Mouse (Mus musculus): ENCODE data around the gene 6430550D23Rik.

6430550D23Rik gene

GRCm38 (mm10) chr2:156007888-156008532, at the start of gene 6430550D23Rik, which contains the start of gene Ergic3:
Gene 6430550D23Rik (minus strand): TSS chr2:156007977.
Gene Ergic3 (plus strand): TSS chr2:156008045.
- DNase-seq: peak; percentile 99

DNA sequence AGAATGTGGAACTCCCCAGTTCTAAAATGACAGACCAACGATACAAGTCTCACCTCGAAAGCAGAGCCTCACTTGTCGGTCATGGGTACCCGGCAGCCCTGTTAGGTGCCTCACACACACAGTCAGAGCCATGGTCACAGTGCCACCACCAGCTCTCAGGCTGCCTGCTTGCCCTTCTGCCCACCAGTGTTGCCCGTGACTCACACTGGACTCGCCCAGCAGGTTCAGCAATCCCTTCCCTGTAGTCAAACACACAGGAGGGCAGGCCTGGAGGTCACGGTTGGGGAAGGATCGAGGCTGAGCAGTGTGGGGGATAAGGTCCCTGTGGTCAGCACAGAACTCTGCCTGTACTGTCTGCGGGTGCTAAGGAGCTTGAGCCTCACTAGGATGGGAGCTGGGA, 45.0 kb upstream of the 6430550D23Rik start, which contains the start of gene Fer1l4:
Fer1l4 (minus strand) TSS at position 132 of the 400 bp plus-strand sequence.
- DNase-seq: no peak

GRCm38 (mm10) chr2:156047929-156048328, 40.2 kb upstream of the 6430550D23Rik start:
- DNase-seq: no peak

- no peak for DNase-seq
Observed at GRCm38 (mm10) chr2:156042903-156043302, 35.1 kb upstream of the 6430550D23Rik start.

DNA sequence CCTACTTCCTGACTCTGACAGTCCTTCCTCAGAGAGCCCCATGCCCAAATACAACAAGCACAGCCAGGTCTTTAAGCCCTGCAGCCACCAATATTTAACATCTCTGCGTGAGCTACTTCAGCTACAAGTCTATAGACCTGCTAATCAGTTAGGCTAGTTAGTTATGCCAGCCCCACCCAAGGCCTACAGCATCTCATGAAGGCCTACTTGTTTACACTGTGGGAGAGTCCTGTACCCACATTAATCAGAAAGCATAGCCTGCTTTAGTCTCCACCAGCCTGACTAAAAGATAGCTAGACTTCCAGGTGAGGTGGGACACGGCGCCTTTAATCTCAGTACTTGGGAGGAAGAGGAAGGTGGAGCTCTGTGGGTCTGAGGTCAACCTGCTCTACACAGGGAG, 31.6 kb upstream of the 6430550D23Rik start:
- DNase-seq: no peak

- no peak for DNase-seq
Observed at GRCm38 (mm10) chr2:156025482-156025881, 17.7 kb upstream of the 6430550D23Rik start.

DNA sequence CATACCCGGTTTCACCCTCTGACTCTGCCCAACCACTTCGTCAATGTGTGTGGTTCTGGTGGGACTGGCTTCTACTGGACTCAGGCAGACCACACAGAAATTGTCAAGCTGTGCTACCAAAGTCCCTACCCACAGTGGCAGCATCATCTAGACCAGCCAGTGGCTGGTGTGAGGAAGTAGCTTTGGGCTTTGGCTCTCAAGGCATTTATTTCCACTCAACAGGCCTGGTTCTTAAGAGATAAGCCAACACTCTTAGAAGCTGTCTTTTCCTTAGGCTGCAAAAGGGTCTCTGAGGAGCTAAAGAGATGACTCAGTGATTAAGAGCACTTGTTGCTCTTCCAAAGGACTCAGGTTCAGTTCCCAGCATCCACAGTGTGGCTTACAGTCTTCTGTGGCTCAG, 14.0 kb upstream of the 6430550D23Rik start:
- DNase-seq: no peak

GRCm38 (mm10) chr2:156021219-156021618, 13.4 kb upstream of the 6430550D23Rik start:
- no peak for DNase-seq

DNA sequence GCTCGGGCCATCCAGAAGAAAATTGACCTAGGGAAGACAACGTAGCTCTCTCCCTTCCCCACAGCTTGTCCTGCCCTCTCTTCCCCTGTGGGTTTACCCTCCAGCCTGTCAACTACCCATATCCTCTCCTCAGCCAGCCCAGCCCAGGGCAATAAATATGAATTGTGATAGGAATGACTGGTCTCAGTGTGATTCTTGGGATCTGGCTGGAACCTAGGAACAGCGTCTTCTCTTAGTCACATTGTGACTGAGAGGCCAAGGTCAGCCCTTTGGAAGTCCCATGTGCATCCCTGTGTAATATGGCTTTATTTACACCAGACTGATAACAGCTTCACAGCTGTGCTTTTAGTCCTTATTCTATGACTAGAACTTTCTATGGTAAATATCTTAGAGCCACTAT, 10.3 kb upstream of the 6430550D23Rik start:
- DNase-seq: no peak

- DNase-seq: no peak
Observed at GRCm38 (mm10) chr2:156005393-156005792, 2.4 kb downstream of the 6430550D23Rik start.

DNA sequence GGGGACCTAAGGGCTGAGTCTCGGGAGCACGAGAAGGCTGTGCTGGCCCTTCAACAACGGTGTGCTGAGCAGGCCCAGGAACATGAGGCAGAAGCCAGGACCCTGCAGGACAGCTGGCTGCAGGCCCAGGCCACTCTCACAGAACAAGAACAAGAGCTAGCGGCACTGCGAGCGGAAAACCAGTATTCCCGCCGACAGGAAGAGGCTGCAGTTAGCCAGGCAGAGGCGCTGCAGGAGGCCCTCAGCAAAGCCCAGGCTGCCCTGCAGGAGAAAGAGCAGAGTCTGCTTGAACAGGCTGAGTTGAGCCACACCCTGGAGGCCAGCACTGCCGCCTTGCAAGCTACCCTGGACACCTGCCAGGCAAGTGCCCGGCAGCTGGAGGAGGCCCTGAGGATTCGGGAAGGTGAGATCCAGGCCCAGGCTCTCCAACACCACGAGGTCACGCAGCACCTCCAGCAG, 15.9 kb downstream of the 6430550D23Rik start:
- DNase-seq: peak; percentile 98

DNA sequence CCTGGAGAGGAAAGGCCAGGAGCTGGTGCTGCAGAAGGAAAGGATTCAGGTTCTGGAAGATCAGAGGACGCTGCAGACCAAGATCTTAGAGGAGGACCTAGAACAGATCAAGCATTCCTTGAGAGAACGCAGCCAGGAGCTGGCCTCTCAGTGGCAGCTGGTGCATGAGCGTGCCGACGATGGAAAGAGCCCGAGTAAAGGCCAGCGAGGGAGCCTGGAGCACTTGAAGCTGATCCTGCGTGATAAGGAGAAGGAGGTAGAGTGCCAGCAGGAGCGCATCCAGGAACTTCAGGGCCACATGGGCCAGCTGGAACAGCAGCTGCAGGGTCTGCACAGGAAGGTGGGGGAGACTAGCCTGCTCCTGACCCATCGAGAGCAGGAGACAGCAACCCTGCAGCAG, 16.6 kb downstream of the 6430550D23Rik start:
- DNase-seq: peak; percentile 56

GRCm38 (mm10) chr2:155989085-155989484, 18.7 kb downstream of the 6430550D23Rik start:
- DNase-seq: peak; percentile 79

DNA sequence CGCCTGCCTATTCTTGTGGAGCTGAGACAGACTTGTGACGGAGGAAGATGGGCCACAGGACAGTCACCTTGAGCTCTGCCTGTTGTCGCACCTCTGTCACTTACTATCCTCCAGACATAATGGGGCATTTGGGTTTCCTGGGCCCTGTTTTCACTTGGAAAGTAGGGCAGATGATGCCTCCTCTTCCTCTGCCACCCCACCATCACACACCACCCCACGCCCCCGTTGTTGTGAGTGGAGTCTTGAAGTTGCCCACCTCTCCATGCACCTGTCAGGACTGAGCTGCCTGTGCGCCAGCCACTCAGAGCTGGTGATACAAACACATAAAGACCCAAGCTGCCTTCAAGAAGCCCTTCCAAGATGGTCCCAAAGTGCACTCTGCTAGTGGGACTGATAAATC, 20.6 kb downstream of the 6430550D23Rik start:
- no peak for DNase-seq

GRCm38 (mm10) chr2:155985776-155986175, 22.0 kb downstream of the 6430550D23Rik start:
- no peak for DNase-seq

DNA sequence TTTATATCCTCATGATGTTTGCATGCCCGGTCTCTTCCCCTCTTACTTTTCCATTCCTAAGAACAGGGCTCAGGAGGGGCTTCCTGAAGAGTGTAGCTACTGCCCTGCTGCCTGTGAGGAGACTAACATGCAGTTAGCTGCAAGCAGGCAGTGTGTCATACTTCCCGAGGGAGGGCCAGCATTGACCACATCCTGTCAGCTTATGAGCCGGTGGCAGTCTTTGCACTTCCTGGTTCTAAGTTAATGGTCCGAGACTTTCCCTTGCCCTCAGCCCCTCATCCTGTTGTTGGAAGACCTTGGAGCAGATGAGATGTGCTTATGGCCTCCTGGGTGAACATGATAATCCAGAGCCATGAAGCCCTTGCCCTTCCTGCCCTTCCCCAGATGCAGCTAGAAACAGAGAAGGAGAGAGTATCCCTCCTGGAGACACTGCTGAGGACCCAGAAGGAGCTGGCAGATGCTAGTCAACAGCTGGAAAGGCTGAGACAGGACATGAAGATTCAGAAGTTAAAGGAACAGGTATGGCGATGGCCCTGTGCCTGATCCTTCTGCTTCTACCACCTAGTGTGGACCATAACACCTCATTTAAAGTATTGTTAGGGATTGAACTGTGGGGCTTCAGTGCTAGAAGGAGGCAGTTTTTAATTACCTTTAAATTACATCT, 28.3 kb downstream of the 6430550D23Rik start:
- DNase-seq: no peak

GRCm38 (mm10) chr2:155974087-155974731, 33.6 kb downstream of the 6430550D23Rik start:
- DNase-seq: no peak

DNA sequence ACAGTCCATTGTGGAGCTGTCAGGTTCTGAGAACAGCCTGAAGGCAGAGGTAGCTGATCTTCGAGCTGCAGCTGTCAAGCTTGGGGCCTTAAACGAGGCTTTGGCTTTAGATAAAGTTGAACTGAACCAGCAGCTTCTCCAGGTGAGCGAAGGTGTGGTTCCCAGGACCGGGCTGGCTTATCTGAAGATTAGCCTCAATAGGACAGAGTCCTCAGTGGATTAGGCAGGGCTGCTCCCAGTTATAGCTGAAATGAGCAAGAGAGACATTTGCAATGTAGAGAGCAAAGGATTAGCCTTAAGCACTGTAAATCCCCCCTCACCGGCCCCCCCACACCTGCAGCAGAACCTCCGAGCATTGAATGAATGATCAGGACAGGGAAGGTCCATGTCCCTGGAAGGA, 34.4 kb downstream of the 6430550D23Rik start:
- DNase-seq: no peak

DNA sequence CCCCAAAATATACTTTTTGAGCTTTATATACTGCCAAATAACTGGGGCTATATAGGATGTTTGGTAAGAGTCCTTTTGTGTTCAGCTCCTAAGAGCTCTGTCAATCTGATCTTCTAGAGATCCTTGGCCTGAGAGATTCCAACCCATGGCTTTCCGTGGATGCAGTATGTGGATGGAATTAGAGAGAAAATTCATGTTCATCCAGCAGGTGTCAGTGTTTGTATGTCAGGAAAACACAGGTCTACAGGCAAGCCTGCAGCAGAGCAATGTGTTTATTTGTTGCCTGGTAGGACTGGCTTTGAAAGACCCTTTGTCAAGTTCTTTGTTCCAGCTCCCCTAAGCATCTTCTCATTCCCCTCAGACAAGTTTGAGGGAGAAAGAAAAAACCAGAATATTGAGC, 44.8 kb downstream of the 6430550D23Rik start:
- peak; percentile 71 for DNase-seq

- no peak for DNase-seq
Observed at GRCm38 (mm10) chr2:155961862-155962261, 45.9 kb downstream of the 6430550D23Rik start.

DNA sequence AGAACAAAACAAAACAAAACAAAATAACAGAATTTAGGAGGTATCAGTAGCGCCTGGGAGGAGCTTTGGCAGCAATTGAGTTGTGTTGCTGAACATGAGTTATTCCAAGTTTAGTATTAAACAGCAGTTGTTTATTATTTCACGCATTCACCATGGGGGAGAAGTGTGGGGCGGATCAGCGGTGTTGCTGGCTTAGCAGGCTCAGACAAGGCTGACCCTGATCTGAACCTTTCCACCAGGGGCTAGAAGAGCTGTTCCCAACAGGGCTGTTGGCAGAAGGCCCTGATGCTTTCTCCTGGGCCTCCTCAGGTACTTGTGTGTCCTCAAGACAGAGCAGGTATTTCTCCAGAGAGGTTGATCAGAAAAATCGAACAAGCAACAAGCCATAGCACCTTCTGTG, 47.8 kb downstream of the 6430550D23Rik start:
- DNase-seq: no peak

GRCm38 (mm10) chr2:155956134-155957059, 51.4 kb downstream of the 6430550D23Rik start, which contains the start of gene Cep250:
Gene Cep250 (plus strand): TSS chr2:155956458.
- peak; percentile 92 for DNase-seq

DNA sequence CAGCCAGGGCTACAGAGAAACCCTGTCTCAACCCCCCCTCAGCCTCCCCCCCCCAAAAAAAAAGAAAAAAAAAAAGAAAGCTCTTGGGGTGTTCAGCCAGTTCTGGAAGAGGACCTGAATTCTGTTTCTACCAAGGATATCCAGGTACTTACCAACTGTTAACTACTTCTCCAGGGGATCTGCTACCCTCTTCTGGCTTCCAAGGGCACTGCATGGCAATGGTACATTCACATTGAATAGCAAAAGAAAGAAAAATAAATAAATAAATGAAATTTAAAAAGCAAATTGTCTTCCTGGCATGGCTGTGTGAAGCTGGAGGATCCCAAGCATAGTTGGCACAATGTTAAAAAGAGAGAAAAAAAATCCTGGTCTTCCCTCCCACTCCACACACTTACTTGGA, 55.8 kb downstream of the 6430550D23Rik start:
- peak; percentile 87 for DNase-seq

All from cerebellum, adult 9-10 months (tissue).